Mouse (Mus musculus): Measurements from ENCODE around the gene Plcb1. TPM values are rescaled to one million over a fixed set of nuclear protein-coding genes. Genes with fewer than 3 reads are reported as not detected.

Plcb1 gene
- polyA plus RNA-seq, 1 experiment: 2.1 TPM

GRCm38 (mm10) chr2:134838888-134839287, 53.0 kb downstream of the Plcb1 start:
- no peaks in the 10 kb centered on the region for H3K4me1 ChIP-seq (ENCODE audit: control insufficient read depth, insufficient read depth, insufficient read length, low read length)
- H3K4me3 ChIP-seq (ENCODE audit: low read depth, low read length): no peak overlapping the region
- TF ChIP-seq CTCF (IDR thresholded peaks at IDR 0.05; ENCODE audit: extremely low read depth, insufficient read length, insufficient replicate concordance, low read depth, low read length): no peak
- TF ChIP-seq POLR2A (IDR thresholded peaks at IDR 0.05; ENCODE audit: low read depth, low read length): no peak
- 85% methylated on average over 1 of the region's 1 CpGs for WGBS
- H3K27ac ChIP-seq (ENCODE audit: insufficient read depth, low read depth, low read length): no peak overlapping the region
- no peaks in the 10 kb centered on the region for H3K27me3 ChIP-seq (ENCODE audit: control insufficient read depth, insufficient read depth, low read length)
- no peaks in the 10 kb centered on the region for H3K36me3 ChIP-seq (ENCODE audit: control insufficient read depth, insufficient read depth, low read length)

- H3K36me3 ChIP-seq (ENCODE audit: control insufficient read depth, insufficient read depth, low read length): no peaks in the 10 kb centered on the region
- no peak overlapping the region for H3K4me3 ChIP-seq (ENCODE audit: low read depth, low read length)
- peaks cover 5% of the 10 kb centered on the region; the same call in 1 of the 2 replicates for H3K4me1 ChIP-seq (ENCODE audit: control insufficient read depth, insufficient read depth, insufficient read length, low read length)
- H3K27me3 ChIP-seq (ENCODE audit: control insufficient read depth, insufficient read depth, low read length): no peaks in the 10 kb centered on the region
- no peak overlapping the region for H3K27ac ChIP-seq (ENCODE audit: insufficient read depth, low read depth, low read length)
- no peak for TF ChIP-seq POLR2A (IDR thresholded peaks at IDR 0.05; ENCODE audit: low read depth, low read length)
- no peak for TF ChIP-seq CTCF (IDR thresholded peaks at IDR 0.05; ENCODE audit: extremely low read depth, insufficient read length, insufficient replicate concordance, low read depth, low read length)
- WGBS: 50% methylated on average over 4 of the region's 4 CpGs
Observed at GRCm38 (mm10) chr2:134842883-134843282, 57.0 kb downstream of the Plcb1 start.

GRCm38 (mm10) chr2:134844391-134845238, 58.7 kb downstream of the Plcb1 start:
- TF ChIP-seq CTCF (IDR thresholded peaks at IDR 0.05; ENCODE audit: extremely low read depth, insufficient read length, insufficient replicate concordance, low read depth, low read length) (no peak), POLR2A (IDR thresholded peaks at IDR 0.05; ENCODE audit: low read depth, low read length) (no peak)
- Histone ChIP-seq H3K4me3 (ENCODE audit: low read depth, low read length) (no peak overlapping the region), H3K27ac (ENCODE audit: insufficient read depth, low read depth, low read length) (no peak overlapping the region), H3K36me3 (ENCODE audit: control insufficient read depth, insufficient read depth, low read length) (no peaks in the 10 kb centered on the region), H3K27me3 (ENCODE audit: control insufficient read depth, insufficient read depth, low read length) (no peaks in the 10 kb centered on the region), H3K4me1 (ENCODE audit: control insufficient read depth, insufficient read depth, insufficient read length, low read length) (peaks cover 5% of the 10 kb centered on the region; the same call in 1 of the 2 replicates)
- 20% methylated on average over 6 of the region's 6 CpGs for WGBS

DNA sequence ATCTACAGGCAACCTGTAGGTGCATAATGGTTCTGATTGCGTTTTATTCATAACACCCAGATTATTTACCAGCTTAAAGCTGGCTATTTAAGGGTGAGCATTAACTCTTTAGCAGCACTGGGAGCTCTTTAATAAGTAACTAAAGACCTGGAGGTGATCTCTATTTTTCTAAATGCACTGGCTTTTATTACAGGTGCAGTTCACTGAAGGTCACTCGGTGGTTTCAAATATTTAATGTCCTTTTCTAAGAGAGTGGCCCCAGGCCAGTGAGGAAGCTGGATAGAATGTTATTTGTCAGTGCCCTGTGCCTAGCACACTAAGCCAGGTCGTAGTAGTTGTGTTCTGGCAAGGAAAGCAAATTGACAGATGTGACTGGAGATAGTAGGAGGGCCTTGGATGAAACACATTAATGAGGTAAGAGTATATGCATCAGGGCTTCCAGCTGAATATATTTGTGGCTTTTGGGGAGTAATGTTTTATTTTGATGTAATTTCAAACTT, 59.4 kb downstream of the Plcb1 start:
- Histone ChIP-seq H3K27ac (ENCODE audit: insufficient read depth, low read depth, low read length) (no peak overlapping the region), H3K4me1 (ENCODE audit: control insufficient read depth, insufficient read depth, insufficient read length, low read length) (peaks cover 5% of the 10 kb centered on the region; the same call in 1 of the 2 replicates), H3K27me3 (ENCODE audit: control insufficient read depth, insufficient read depth, low read length) (no peaks in the 10 kb centered on the region), H3K4me3 (ENCODE audit: low read depth, low read length) (no peak overlapping the region), H3K36me3 (ENCODE audit: control insufficient read depth, insufficient read depth, low read length) (no peaks in the 10 kb centered on the region)
- TF ChIP-seq POLR2A (IDR thresholded peaks at IDR 0.05; ENCODE audit: low read depth, low read length) (no peak), CTCF (IDR thresholded peaks at IDR 0.05; ENCODE audit: extremely low read depth, insufficient read length, insufficient replicate concordance, low read depth, low read length) (no peak)
- WGBS: 19% methylated on average over 3 of the region's 3 CpGs

DNA sequence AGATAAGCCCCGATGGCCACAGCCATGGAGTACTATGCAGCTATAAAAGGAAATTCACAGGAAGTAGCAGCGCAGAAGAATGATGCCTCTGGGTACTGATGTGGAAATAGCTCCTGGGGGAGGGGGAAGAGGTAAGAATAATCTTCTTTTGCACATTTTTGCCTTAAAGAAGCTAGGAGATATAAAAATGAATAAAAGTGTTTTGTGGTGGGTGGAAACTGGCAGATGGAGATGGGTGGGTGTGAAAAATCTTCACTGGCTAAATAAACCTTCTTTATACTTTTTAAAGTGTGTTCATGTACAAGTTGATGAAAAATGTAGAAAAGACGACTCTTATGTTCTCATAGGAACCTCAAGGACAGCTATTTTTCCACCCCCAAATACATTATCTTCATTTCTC, 60.7 kb downstream of the Plcb1 start:
- Histone ChIP-seq H3K27ac (ENCODE audit: insufficient read depth, low read depth, low read length) (no peak overlapping the region), H3K27me3 (ENCODE audit: control insufficient read depth, insufficient read depth, low read length) (no peaks in the 10 kb centered on the region), H3K36me3 (ENCODE audit: control insufficient read depth, insufficient read depth, low read length) (no peaks in the 10 kb centered on the region), H3K4me3 (ENCODE audit: low read depth, low read length) (no peak overlapping the region), H3K4me1 (ENCODE audit: control insufficient read depth, insufficient read depth, insufficient read length, low read length) (peaks cover 5% of the 10 kb centered on the region; the same call in 1 of the 2 replicates)
- no peak for TF ChIP-seq CTCF (IDR thresholded peaks at IDR 0.05; ENCODE audit: extremely low read depth, insufficient read length, insufficient replicate concordance, low read depth, low read length)
- TF ChIP-seq POLR2A (IDR thresholded peaks at IDR 0.05; ENCODE audit: low read depth, low read length): no peak
- WGBS: 95% methylated on average over 3 of the region's 3 CpGs

DNA sequence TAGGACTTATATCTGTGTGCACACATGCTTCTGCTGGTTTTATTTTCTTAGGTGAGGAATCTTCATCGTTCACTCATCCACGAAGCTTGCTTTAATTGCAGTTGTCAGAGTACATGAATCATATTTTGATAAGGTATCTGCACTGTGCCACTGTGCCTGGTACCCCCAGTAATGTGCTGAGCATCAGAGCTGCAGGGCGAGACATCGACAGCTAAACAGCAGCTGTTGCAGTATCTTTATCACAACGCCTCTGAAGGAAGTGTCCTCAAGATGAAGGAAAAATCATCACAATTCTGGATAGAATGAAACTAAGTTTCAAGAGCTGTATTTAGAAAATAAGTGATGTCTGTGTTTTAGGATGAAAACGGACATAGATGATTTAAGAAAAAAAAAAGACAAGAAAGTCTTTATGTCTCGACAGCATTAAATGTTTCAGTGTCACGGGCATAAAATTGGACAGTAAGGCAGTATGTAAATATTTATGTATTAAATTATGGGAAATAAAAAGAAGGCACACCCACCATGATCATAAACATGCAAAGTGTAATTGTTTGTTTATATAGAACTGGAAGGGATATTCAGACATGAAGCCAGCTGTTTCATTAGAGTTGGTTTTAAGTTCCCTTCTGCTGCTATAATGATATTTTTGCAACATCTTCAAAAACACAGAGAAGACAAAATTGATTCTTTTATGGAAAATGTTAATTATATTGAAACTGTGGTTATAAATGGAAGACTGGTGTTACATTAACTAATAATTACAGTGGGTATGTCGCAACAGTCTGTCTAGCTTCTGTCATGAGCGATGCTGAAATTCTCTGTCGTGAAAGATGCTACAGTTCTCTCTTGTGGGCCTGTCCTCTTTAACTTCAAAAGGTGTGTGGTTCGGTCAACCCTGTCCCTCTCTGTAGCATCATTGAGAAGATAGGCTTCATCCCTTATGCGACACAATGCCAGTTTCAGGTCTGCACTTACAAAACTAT, 65.6 kb downstream of the Plcb1 start:
- TF ChIP-seq CTCF (IDR thresholded peaks at IDR 0.05; ENCODE audit: extremely low read depth, insufficient read length, insufficient replicate concordance, low read depth, low read length) (no peak), POLR2A (IDR thresholded peaks at IDR 0.05; ENCODE audit: low read depth, low read length) (no peak)

More for the DNA sequence above, 65.6 kb downstream of the Plcb1 start:
- no peaks in the 10 kb centered on the region for H3K4me1 ChIP-seq (ENCODE audit: control insufficient read depth, insufficient read depth, insufficient read length, low read length)
- H3K4me3 ChIP-seq (ENCODE audit: low read depth, low read length): no peak overlapping the region
- H3K27ac ChIP-seq (ENCODE audit: insufficient read depth, low read depth, low read length): no peak overlapping the region
- H3K27me3 ChIP-seq (ENCODE audit: control insufficient read depth, insufficient read depth, low read length): no peaks in the 10 kb centered on the region
- 47% methylated on average over 13 of the region's 13 CpGs for WGBS
- no peaks in the 10 kb centered on the region for H3K36me3 ChIP-seq (ENCODE audit: control insufficient read depth, insufficient read depth, low read length)
